Mouse (Mus musculus): Measurements from ENCODE around the gene Zmat3. TPM values are rescaled to one million over a fixed set of nuclear protein-coding genes. Genes with fewer than 3 reads are reported as not detected.
A peak's percentile ranks its signal among the peaks of the same experiment; 100 is the strongest.

Zmat3 gene
- polyA plus RNA-seq, 1 experiment: 112 TPM

DNA sequence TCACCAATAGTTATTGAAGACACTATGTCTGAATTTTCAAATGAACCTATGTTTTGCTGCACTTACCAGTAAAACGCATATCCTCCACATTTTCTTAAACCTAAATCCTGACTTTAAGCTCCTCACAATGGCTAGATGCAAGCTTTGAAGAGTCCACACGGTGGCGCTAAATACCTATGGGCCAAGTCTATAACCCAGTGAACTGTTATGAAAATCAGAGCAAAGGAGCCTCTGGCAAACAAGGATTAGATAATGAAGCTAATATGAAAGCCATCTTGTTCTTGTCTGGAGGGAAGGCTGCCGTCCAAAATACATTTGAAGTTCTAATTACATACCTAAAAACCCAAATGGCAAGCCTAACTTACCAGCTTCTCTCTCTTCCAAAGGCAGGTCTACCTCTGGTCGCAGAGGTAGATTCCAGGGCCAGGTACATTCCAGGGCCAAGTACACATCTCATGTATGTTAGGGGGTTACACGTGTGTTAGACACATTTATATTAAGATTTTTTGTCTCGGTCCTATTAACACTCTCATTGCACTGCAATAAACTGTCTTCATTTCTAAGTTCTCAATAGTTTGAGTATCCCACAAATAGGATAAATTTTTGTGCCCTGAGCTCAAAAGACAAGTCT is 32.2 kb downstream of the Zmat3 start:
- Histone ChIP-seq H3K4me1 (ENCODE audit: control insufficient read depth, insufficient read depth, low read length) (no peaks in the 10 kb centered on the region), H3K4me3 (ENCODE audit: low read depth, low read length) (no peak overlapping the region), H3K36me3 (ENCODE audit: control insufficient read depth, insufficient read depth, low read length, poor library complexity, severe bottlenecking) (peaks cover 13% of the 10 kb centered on the region; the same call in 1 of the 2 replicates), H3K9ac (ENCODE audit: low read depth, poor library complexity, severe bottlenecking) (no peak overlapping the region), H3K9me3 (replicated peaks; ENCODE audit: control insufficient read depth, insufficient read depth, low read length, poor library complexity, severe bottlenecking) (no peaks in the 10 kb centered on the region), H3K27me3 (ENCODE audit: control insufficient read depth, insufficient read depth, low read length, poor library complexity, severe bottlenecking) (no peaks in the 10 kb centered on the region), H3K27ac (ENCODE audit: insufficient read depth, low read length) (no peak overlapping the region)
- TF ChIP-seq CTCF (IDR thresholded peaks at IDR 0.05; ENCODE audit: low read depth, low read length) (no peak), EP300 (IDR thresholded peaks at IDR 0.05; ENCODE audit: insufficient read depth, low read depth, low read length) (no peak), POLR2A (IDR thresholded peaks at IDR 0.05; ENCODE audit: insufficient read depth, low read length) (no peak)

DNA sequence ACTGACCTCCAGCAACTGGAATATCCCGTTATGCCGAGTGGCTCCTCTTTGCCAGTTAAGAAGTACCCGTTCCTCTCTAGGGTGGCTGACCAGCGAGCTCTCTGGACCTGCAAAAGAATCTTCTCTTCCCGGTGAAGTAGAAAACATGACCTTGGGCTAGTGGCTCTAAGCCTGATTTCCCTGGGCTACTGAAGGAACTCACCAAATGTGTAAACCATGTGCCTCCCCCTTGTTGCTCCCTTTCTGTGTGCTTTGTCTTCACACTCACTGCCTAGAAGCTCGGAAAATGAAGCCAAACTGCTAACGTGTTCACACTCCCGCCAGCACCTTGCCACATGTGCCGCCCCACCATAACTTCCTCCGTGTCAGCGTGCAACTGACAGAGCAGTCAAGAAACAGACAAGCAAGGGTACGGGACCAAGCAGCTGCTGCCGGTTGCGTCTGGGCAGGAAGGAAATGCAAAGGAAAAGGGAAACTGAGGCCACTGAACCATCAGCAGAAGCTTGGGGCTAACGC is 47.9 kb downstream of the Zmat3 start:
- Histone ChIP-seq H3K4me3 (ENCODE audit: low read depth, low read length) (peak overlapping the region; percentile 4), H3K36me3 (ENCODE audit: control insufficient read depth, insufficient read depth, low read length, poor library complexity, severe bottlenecking) (no peaks in the 10 kb centered on the region), H3K27ac (ENCODE audit: insufficient read depth, low read length) (no peak overlapping the region), H3K9ac (ENCODE audit: low read depth, poor library complexity, severe bottlenecking) (no peak overlapping the region), H3K4me1 (ENCODE audit: control insufficient read depth, insufficient read depth, low read length) (no peaks in the 10 kb centered on the region), H3K27me3 (ENCODE audit: control insufficient read depth, insufficient read depth, low read length, poor library complexity, severe bottlenecking) (no peaks in the 10 kb centered on the region; the same call in 1 of the 2 replicates), H3K9me3 (replicated peaks; ENCODE audit: control insufficient read depth, insufficient read depth, low read length, poor library complexity, severe bottlenecking) (no peaks in the 10 kb centered on the region)
- TF ChIP-seq EP300 (IDR thresholded peaks at IDR 0.05; ENCODE audit: insufficient read depth, low read depth, low read length): no peak
- TF ChIP-seq POLR2A (IDR thresholded peaks at IDR 0.05; ENCODE audit: insufficient read depth, low read length): no peak
- no peak for TF ChIP-seq CTCF (IDR thresholded peaks at IDR 0.05; ENCODE audit: low read depth, low read length)

DNA sequence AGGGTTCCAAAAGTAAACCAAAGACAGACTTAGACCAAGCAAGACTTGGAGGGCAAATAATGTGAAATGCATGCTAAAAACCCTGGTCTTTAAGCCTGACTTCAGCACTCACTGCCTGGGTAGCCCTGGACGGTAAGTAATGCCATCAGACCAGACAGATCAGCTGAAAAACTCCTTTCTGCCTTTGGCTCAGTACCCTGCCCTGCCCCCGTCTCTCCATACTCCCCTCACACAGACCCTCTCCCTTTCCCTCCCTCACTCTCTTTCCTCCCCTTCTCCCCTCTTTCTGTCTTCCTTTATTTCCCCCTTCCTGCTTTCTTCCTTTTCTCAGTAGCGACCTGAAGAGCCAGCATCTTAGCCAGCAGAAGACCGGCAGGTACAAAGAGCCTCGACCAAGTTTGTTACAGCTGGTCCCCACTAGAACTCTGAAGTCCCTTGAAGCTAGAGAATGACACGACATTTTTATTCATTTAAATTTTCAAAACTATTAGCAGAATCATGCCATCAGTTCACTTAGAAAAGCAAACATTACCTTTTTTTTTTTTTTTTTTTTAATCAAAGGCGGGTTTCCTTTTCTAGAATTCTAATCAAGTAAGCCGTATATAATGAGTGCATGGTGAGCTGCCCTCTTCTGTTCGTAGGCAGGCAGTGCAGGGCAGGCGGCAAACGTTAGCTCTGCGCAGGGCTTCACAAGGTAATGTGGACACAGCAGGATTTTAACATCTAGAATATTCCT is 48.5 kb downstream of the Zmat3 start:
- H3K4me1 ChIP-seq (ENCODE audit: control insufficient read depth, insufficient read depth, low read length): no peaks in the 10 kb centered on the region
- H3K27ac ChIP-seq (ENCODE audit: insufficient read depth, low read length): no peak overlapping the region
- H3K9me3 ChIP-seq (replicated peaks; ENCODE audit: control insufficient read depth, insufficient read depth, low read length, poor library complexity, severe bottlenecking): no peaks in the 10 kb centered on the region
- H3K4me3 ChIP-seq (ENCODE audit: low read depth, low read length): peak overlapping the region; percentile 4
- no peaks in the 10 kb centered on the region; the same call in 1 of the 2 replicates for H3K27me3 ChIP-seq (ENCODE audit: control insufficient read depth, insufficient read depth, low read length, poor library complexity, severe bottlenecking)
- no peak overlapping the region for H3K9ac ChIP-seq (ENCODE audit: low read depth, poor library complexity, severe bottlenecking)
- H3K36me3 ChIP-seq (ENCODE audit: control insufficient read depth, insufficient read depth, low read length, poor library complexity, severe bottlenecking): no peaks in the 10 kb centered on the region
- no peak for TF ChIP-seq POLR2A (IDR thresholded peaks at IDR 0.05; ENCODE audit: insufficient read depth, low read length)
- TF ChIP-seq CTCF (IDR thresholded peaks at IDR 0.05; ENCODE audit: low read depth, low read length): peak; percentile 70

DNA sequence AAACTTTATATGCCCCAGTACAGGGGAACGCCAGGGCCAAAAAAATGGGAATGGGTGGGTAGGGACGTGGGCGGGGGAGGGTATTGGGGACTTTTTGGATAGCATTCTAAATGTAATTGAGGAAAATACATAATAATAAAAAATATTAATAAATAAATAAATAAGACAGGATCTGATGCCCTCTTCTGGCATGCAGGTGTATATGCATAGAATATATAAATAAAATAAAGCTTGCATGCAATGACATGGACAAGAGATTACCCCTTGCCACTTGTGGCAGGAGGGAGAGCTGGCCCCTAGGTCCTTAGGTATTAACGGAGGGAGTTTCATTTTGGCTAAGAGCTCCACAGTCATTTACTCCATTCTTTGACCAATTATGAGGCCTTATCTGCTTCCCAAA is 51.1 kb downstream of the Zmat3 start:
- no peaks in the 10 kb centered on the region for H3K9me3 ChIP-seq (replicated peaks; ENCODE audit: control insufficient read depth, insufficient read depth, low read length, poor library complexity, severe bottlenecking)
- TF ChIP-seq EP300 (IDR thresholded peaks at IDR 0.05; ENCODE audit: insufficient read depth, low read depth, low read length) (no peak), POLR2A (IDR thresholded peaks at IDR 0.05; ENCODE audit: insufficient read depth, low read length) (no peak), CTCF (IDR thresholded peaks at IDR 0.05; ENCODE audit: low read depth, low read length) (no peak)
- no peak overlapping the region for H3K4me3 ChIP-seq (ENCODE audit: low read depth, low read length)
- no peak overlapping the region for H3K27ac ChIP-seq (ENCODE audit: insufficient read depth, low read length)
- no peaks in the 10 kb centered on the region for H3K36me3 ChIP-seq (ENCODE audit: control insufficient read depth, insufficient read depth, low read length, poor library complexity, severe bottlenecking)
- no peaks in the 10 kb centered on the region; the same call in 1 of the 2 replicates for H3K27me3 ChIP-seq (ENCODE audit: control insufficient read depth, insufficient read depth, low read length, poor library complexity, severe bottlenecking)
- H3K4me1 ChIP-seq (ENCODE audit: control insufficient read depth, insufficient read depth, low read length): no peaks in the 10 kb centered on the region
- H3K9ac ChIP-seq (ENCODE audit: low read depth, poor library complexity, severe bottlenecking): no peak overlapping the region

DNA sequence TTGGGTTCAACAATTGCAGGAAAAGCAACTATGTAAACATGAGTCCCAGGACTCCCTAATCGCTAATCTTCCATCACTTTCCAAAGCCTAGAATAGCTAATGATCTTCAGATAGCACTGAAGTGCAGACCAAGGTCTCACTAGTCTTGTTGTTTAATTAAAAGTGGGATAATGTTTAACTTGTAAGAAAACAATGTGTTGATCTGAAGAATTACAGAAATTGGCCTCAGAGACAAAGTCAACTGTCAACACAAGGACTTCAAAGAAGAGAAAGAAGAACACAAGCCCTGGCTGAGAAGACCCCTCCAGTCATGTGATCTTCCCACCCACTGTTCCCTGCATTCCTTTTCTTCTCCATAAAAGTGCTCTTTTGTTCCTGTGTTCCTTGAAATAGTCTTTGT is 61.6 kb downstream of the Zmat3 start:
- no peak overlapping the region for H3K9ac ChIP-seq (ENCODE audit: low read depth, poor library complexity, severe bottlenecking)
- H3K27ac ChIP-seq (ENCODE audit: insufficient read depth, low read length): no peak overlapping the region
- H3K36me3 ChIP-seq (ENCODE audit: control insufficient read depth, insufficient read depth, low read length, poor library complexity, severe bottlenecking): no peaks in the 10 kb centered on the region
- no peaks in the 10 kb centered on the region for H3K4me1 ChIP-seq (ENCODE audit: control insufficient read depth, insufficient read depth, low read length)
- no peak overlapping the region for H3K4me3 ChIP-seq (ENCODE audit: low read depth, low read length)
- no peaks in the 10 kb centered on the region for H3K9me3 ChIP-seq (replicated peaks; ENCODE audit: control insufficient read depth, insufficient read depth, low read length, poor library complexity, severe bottlenecking)
- TF ChIP-seq POLR2A (IDR thresholded peaks at IDR 0.05; ENCODE audit: insufficient read depth, low read length): no peak
- H3K27me3 ChIP-seq (ENCODE audit: control insufficient read depth, insufficient read depth, low read length, poor library complexity, severe bottlenecking): no peaks in the 10 kb centered on the region

DNA sequence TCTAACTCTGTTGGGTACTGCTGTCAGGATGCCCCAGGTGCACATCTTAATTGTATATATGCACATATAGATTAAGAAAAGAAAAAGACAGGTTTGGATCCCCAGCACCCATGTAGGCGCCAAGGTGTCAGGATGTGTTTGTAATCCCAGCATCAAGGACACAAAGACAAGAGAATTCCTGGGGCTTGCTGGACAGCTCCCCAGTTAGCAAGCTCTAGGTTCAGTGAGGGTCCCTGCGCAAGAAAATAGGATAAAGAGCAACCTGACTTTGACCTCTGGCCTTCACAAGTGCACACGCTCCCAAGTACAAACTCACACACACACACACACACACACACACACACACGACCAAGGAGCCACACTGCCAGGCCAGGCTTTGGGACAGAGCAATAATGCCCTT is 73.8 kb downstream of the Zmat3 start:
- Histone ChIP-seq H3K27me3 (ENCODE audit: control insufficient read depth, insufficient read depth, low read length, poor library complexity, severe bottlenecking) (no peaks in the 10 kb centered on the region), H3K27ac (ENCODE audit: insufficient read depth, low read length) (no peak overlapping the region), H3K4me3 (ENCODE audit: low read depth, low read length) (no peak overlapping the region), H3K9ac (ENCODE audit: low read depth, poor library complexity, severe bottlenecking) (no peak overlapping the region), H3K9me3 (replicated peaks; ENCODE audit: control insufficient read depth, insufficient read depth, low read length, poor library complexity, severe bottlenecking) (no peaks in the 10 kb centered on the region), H3K4me1 (ENCODE audit: control insufficient read depth, insufficient read depth, low read length) (no peaks in the 10 kb centered on the region), H3K36me3 (ENCODE audit: control insufficient read depth, insufficient read depth, low read length, poor library complexity, severe bottlenecking) (no peaks in the 10 kb centered on the region)
- no peak for TF ChIP-seq CTCF (IDR thresholded peaks at IDR 0.05; ENCODE audit: low read depth, low read length)
- no peak for TF ChIP-seq POLR2A (IDR thresholded peaks at IDR 0.05; ENCODE audit: insufficient read depth, low read length)
- TF ChIP-seq EP300 (IDR thresholded peaks at IDR 0.05; ENCODE audit: insufficient read depth, low read depth, low read length): no peak

Other genes starting within 250 kb of the Zmat3 start
- 22.5 and 24.0 TPM in 2 replicates for gene Pik3ca, start 31.7 kb upstream of the Zmat3 start, polyA plus RNA-seq (2011; ENCODE audit: insufficient read depth, insufficient read length, low read depth, missing spikeins)
- gene Kcnmb3, start 126.2 kb upstream of the Zmat3 start, polyA plus RNA-seq (2011; ENCODE audit: insufficient read depth, insufficient read length, low read depth, missing spikeins): not detected in 2 replicates
- 49.8 and 55.1 TPM in 2 replicates for gene Zfp639, start 144.2 kb upstream of the Zmat3 start, polyA plus RNA-seq (2011; ENCODE audit: insufficient read depth, insufficient read length, low read depth, missing spikeins)
- 57.0 and 57.2 TPM in 2 replicates for gene Mfn1, start 163.5 kb upstream of the Zmat3 start, polyA plus RNA-seq (2011; ENCODE audit: insufficient read depth, insufficient read length, low read depth, missing spikeins)